Mouse (Mus musculus): ENCODE results near the gene Olfr1025-ps1.

Gene Olfr1025-ps1

GRCm38 (mm10) chr2:85914893-85915292 lies at the start of gene Olfr1025-ps1:
Olfr1025-ps1 (plus strand) TSS chr2:85915193.
- no peak for DNase-seq

GRCm38 (mm10) chr2:85868294-85868693 lies 46.7 kb upstream of the Olfr1025-ps1 start, which contains the start of gene Olfr1022:
Olfr1022 (plus strand) TSS chr2:85868594.
- no peak for DNase-seq

- no peak for DNase-seq
These were observed 29.7 kb upstream of the Olfr1025-ps1 start, which contains the start of gene Olfr1023 for GRCm38 (mm10) chr2:85885340-85885739. Olfr1023 (plus strand) TSS chr2:85885640.

- no peak for DNase-seq
These were observed 10.0 kb upstream of the Olfr1025-ps1 start, which contains the start of gene Olfr1024 for GRCm38 (mm10) chr2:85904952-85905351. Olfr1024 (minus strand) TSS chr2:85905052.

- DNase-seq, result no peak
These were observed 1.8 kb upstream of the Olfr1025-ps1 start for GRCm38 (mm10) chr2:85913197-85913596.

GRCm38 (mm10) chr2:85921258-85921657 lies 6.3 kb downstream of the Olfr1025-ps1 start, which contains the start of gene Olfr1026:
Olfr1026 (plus strand) TSS chr2:85921558.
- no peak for DNase-seq

- DNase-seq, result no peak
These were observed 35.1 kb downstream of the Olfr1025-ps1 start, which contains the start of gene Olfr1028 for GRCm38 (mm10) chr2:85950137-85950536. Olfr1028 (plus strand) TSS chr2:85950437.

Data from cerebellum, adult 18-20 months (tissue).